Mouse (Mus musculus): Measurements from ENCODE around the gene Apoe.
A peak's percentile ranks its signal among the peaks of the same experiment; 100 is the strongest.

Apoe gene

DNA sequence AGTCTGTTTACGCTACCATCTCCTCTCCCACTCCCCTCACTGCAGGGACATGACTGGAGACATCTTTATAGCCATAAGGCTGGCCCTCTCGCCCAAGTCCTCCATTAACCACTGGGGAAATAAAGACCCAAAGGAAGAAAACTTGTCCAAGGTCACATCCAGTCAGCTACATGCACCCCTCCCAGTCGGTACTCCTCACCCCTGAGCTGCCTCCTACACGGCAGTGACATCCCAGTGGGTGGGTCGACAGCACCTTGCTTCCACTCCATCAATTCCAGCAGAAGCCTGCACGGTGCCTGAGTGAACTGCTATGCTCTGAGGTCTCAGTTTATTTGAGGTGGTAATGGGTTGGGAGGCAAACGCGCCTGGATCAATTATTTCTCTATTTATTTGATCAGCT is 35.0 kb downstream of the Apoe start:
- peak; percentile 21 to 28 for DNase-seq

DNA sequence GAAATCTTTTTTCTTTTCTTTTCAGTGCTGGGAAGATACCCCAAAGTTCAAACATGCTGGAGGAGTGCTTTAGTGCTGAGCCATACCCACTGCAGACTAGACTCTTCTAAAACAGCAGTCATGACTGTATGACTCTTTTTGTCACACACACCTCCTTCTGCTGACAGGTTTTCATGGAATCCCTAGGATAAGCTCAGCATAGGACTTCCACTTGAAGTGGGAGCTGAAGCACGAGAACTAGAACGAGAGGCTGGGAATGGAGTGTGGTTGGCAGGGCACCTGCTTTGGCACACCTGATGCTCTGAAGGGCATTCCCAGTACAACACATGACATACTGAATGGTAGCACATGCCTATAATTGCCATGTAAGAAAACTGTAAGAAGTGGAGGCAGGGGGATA is 46.4 kb downstream of the Apoe start:
- DNase-seq = no peak

DNA sequence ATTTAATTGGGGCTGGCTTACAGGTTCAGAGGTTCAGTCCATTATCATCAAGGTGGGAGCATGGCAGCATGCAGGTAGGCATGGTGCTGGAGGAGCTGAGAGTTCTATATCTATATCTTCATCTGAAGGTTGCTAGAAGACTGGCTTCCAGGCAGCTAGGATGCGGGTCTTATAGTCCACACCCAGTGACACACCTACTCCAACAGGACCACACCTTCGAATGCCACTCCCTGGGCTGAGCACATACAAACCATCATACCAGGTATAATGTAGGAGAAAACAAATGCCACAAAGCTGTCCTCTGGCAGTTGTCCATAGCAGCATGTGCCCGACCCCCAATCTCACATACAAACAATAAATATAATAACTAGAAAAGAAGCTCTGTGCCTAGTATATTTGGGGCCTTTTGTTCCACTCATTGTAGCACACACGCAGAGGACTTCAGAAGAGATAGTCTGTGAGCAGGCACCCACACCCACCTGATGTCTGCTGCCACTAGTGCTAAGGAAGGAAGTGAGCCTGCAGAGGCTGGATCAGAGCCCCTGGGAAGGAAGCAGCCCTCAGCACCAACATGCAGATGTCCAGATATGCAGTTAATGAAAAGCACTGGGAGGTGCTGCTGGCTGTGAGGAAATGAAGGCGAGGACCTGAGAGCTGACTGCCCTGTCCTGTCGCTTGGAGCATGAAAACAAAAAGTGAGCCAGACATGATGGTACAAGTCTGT is 47.8 kb downstream of the Apoe start:
- DNase-seq = no peak
